Mouse (Mus musculus) liver, embryonic 14.5 days (tissue): ENCODE measurements around the gene Foxf1. TPM values are rescaled to one million over a fixed set of nuclear protein-coding genes. Genes with fewer than 3 reads are reported as not detected.

ENCODE experiments used
- ATAC-seq: fragments of 200-750 bp; cut with Nextera tagmentation; 2 replicates; pipeline ENCODE4 v1.8.0; 2017; ENCODE audit warnings: moderate number of reproducible peaks, mild to moderate bottlenecking, moderate library complexity; ENCODE audit not compliant: insufficient read depth
- DNase-seq, 3 experiments: peaks; one replicate each; pipeline ENCODE4 v3.0.0-alpha.2; 2012 to 2013; ENCODE audit warnings: low read depth in 3 of 3, low spot score in 3 of 3
- H3K27ac ChIP-seq: fragments of 300-500 bp; sonication (generic); 2 replicates; pipeline ENCODE4 v1.5.1; 2014; ENCODE audit warnings: moderate library complexity, mild to moderate bottlenecking, control low read depth, inconsistent platforms
- H3K27me3 ChIP-seq: fragments of 300-500 bp; sonication (generic); 2 replicates; pipeline ENCODE4 v1.6.1; 2014; ENCODE audit warnings: mild to moderate bottlenecking, low read length, moderate library complexity; ENCODE audit not compliant: control insufficient read depth, insufficient read depth
- H3K36me3 ChIP-seq: fragments of 300-500 bp; sonication (generic); replicated peaks from 2 replicates; pipeline ENCODE4 v1.6.1; 2014; ENCODE audit warnings: low read depth; ENCODE audit not compliant: control insufficient read depth, insufficient read depth
- H3K4me1 ChIP-seq, 2 experiments: fragments of 200-500 bp in 1 of 2; fragments of 300-500 bp in 1 of 2; sonication (generic) in 1 of 2; replicated peaks; 2 replicates each; pipeline ENCODE4 v1.6.1; 2012 to 2014; ENCODE audit warnings: antibody characterized with exemption in 1 of 2, inconsistent platforms in 1 of 2, low read length in 1 of 2; ENCODE audit not compliant: control insufficient read depth in 2 of 2, insufficient read depth in 2 of 2
- H3K4me2 ChIP-seq: fragments of 300-500 bp; sonication (generic); 2 replicates; pipeline ENCODE4 v1.6.1; 2014; ENCODE audit warnings: low read depth, mild to moderate bottlenecking, control low read depth, moderate library complexity
- H3K4me3 ChIP-seq, 2 experiments: fragments of 200-500 bp in 1 of 2; fragments of 300-500 bp in 1 of 2; sonication (generic) in 1 of 2; 2 replicates each; pipeline ENCODE4 v1.5.1; 2012 to 2014; ENCODE audit warnings: low read depth in 2 of 2, low read length in 2 of 2, mild to moderate bottlenecking in 2 of 2, control low read depth in 1 of 2, inconsistent platforms in 1 of 2, moderate library complexity in 1 of 2; ENCODE audit not compliant: insufficient read depth in 1 of 2
- H3K9ac ChIP-seq: fragments of 300-500 bp; sonication (generic); replicated peaks from 2 replicates; pipeline ENCODE4 v1.6.1; 2014; ENCODE audit warnings: mild to moderate bottlenecking, control low read depth, moderate library complexity
- H3K9me3 ChIP-seq: fragments of 300-500 bp; sonication (generic); 2 replicates; pipeline ENCODE4 v1.6.1; 2016; ENCODE audit warnings: low read length, mixed read lengths; ENCODE audit not compliant: control insufficient read depth
- CTCF ChIP-seq: IDR thresholded peaks from 2 replicates; pipeline ENCODE4 v1.5.1; 2016; ENCODE audit warnings: antibody characterized with exemption, low read depth, control low read depth
- EP300 ChIP-seq: IDR thresholded peaks from 2 replicates; pipeline ENCODE4 v1.6.1; 2016; ENCODE audit warnings: antibody characterized with exemption, low read depth
- WGBS: fragments of 180-500 bp; shearing (Covaris S2); extraction: QIAGEN DNeasy Blood & Tissue Kit; methylation state at CpG from one replicate; pipeline ENCODE4 v1.1.7; 2014; ENCODE audit not compliant: insufficient replicate concordance; 5-methylcytosine and 5-hydroxymethylcytosine counted together
- microRNA-seq: library from miRNA; unstranded; fragments of <30 nt; microRNA quantifications from one replicate; pipeline ENCODE4, GENCODE M21; 2016
- polyA plus RNA-seq, 2 experiments: library from polyadenylated mRNA; depleted of rRNA in 1 of 2; stranded (reverse) in 1 of 2; unstranded in 1 of 2; fragments of >200 nt; fragmentation: Nextera tagmentation in 1 of 2; extraction: Ambion mirVana in 1 of 2; gene quantifications; 2 replicates each; pipeline versions ENCODE4 v1.2.1 to v1.2.3; 2012 to 2014

The Foxf1 gene
- polyA plus RNA-seq, 2 experiments, result 2.5 to 2.8 TPM

- Histone ChIP-seq H3K9ac (no peak overlapping the region), H3K4me3 (no peak overlapping the region), H3K4me1 (no peaks in the 10 kb centered on the region), H3K9me3 (no peaks in the 10 kb centered on the region), H3K27me3 (peaks cover 51% of the 10 kb centered on the region), H3K4me2 (no peak overlapping the region), H3K36me3 (no peaks in the 10 kb centered on the region), H3K27ac (no peak overlapping the region)
- ATAC-seq (no peak), DNase-seq (no peak)
- WGBS, result 27% methylated on average over 5 of the region's 5 CpGs
- TF ChIP-seq CTCF (peak; percentile 55), EP300 (no peak)
These were observed 46.3 kb downstream of the Foxf1 start for GRCm38 (mm10) chr8:121130522-121130921.

GRCm38 (mm10) chr8:121132961-121133513 lies 48.9 kb downstream of the Foxf1 start:
- Histone ChIP-seq H3K4me2 (no peak overlapping the region), H3K9ac (no peak overlapping the region), H3K36me3 (no peaks in the 10 kb centered on the region), H3K4me1 (no peaks in the 10 kb centered on the region), H3K27ac (no peak overlapping the region), H3K9me3 (no peaks in the 10 kb centered on the region; the same call in 1 of the 2 replicates), H3K4me3 (no peak overlapping the region), H3K27me3 (peaks cover 26% of the 10 kb centered on the region)
- 47% methylated on average over 5 of the region's 5 CpGs for WGBS
- no peak for TF ChIP-seq CTCF
- TF ChIP-seq EP300, result no peak
- no peak for DNase-seq
- ATAC-seq, result no peak

- peaks cover 15% of the 10 kb centered on the region for H3K27me3 ChIP-seq
- H3K4me1 ChIP-seq, result no peaks in the 10 kb centered on the region
- no peak for TF ChIP-seq EP300
- no peak for TF ChIP-seq CTCF
- no peak for DNase-seq
- no peak overlapping the region for H3K4me3 ChIP-seq
- 60% methylated on average over 10 of the region's 10 CpGs for WGBS
- no peaks in the 10 kb centered on the region; the same call in 1 of the 2 replicates for H3K9me3 ChIP-seq
- H3K36me3 ChIP-seq, result no peaks in the 10 kb centered on the region
- ATAC-seq, result no peak
- no peak overlapping the region for H3K4me2 ChIP-seq
- H3K27ac ChIP-seq, result no peak overlapping the region
- no peak overlapping the region for H3K9ac ChIP-seq
These were observed 49.9 kb downstream of the Foxf1 start for GRCm38 (mm10) chr8:121134102-121134501.

- Histone ChIP-seq H3K27ac (no peak overlapping the region), H3K4me1 (no peaks in the 10 kb centered on the region), H3K27me3 (peaks cover 11% of the 10 kb centered on the region), H3K9me3 (no peaks in the 10 kb centered on the region; the same call in 1 of the 2 replicates), H3K9ac (no peak overlapping the region), H3K4me3 (no peak overlapping the region), H3K4me2 (no peak overlapping the region), H3K36me3 (no peaks in the 10 kb centered on the region)
- TF ChIP-seq EP300 (no peak), CTCF (no peak)
- DNase-seq (no peak), ATAC-seq (no peak)
- 68% methylated on average over 11 of the region's 11 CpGs for WGBS
These were observed 50.3 kb downstream of the Foxf1 start for GRCm38 (mm10) chr8:121134512-121134911.

GRCm38 (mm10) chr8:121136856-121137255 lies 52.7 kb downstream of the Foxf1 start:
- H3K27me3 ChIP-seq, result no peaks in the 10 kb centered on the region
- no peak overlapping the region for H3K27ac ChIP-seq
- ATAC-seq (no peak), DNase-seq (no peak)
- H3K4me1 ChIP-seq, result no peaks in the 10 kb centered on the region
- no peaks in the 10 kb centered on the region; the same call in 1 of the 2 replicates for H3K9me3 ChIP-seq
- no peak overlapping the region for H3K4me3 ChIP-seq
- H3K9ac ChIP-seq, result no peak overlapping the region
- H3K36me3 ChIP-seq, result no peaks in the 10 kb centered on the region
- 74% methylated on average over 6 of the region's 6 CpGs for WGBS
- TF ChIP-seq EP300 (no peak), CTCF (0 out of 2 replicates have a peak, but pooled peaks have one; percentile 3)
- H3K4me2 ChIP-seq, result no peak overlapping the region

Small RNA genes within 50 kb of the gene (microRNA-seq; reads per million reads assigned to microRNA genes)
- not detected for gene Gm27530

Other genes with a start within 250 kb of the Foxf1 start
- 18.0 and 20.3 TPM in 2 replicates for gene Mthfsd, start 24.0 kb downstream of the Foxf1 start, polyA plus RNA-seq (2012; rRNA removed)
- gene Mthfsd, start 24.0 kb downstream of the Foxf1 start, polyA plus RNA-seq (2014; fragmentation: Nextera tagmentation; extraction: Ambion mirVana), result 21.5 and 24.7 TPM in 2 replicates
- 0.06 TPM in 2 replicates for gene Foxc2, start 31.8 kb downstream of the Foxf1 start, polyA plus RNA-seq (2012; rRNA removed)
- 0.06 TPM in 1 of 2 replicates, not detected in the other for gene Foxc2, start 31.8 kb downstream of the Foxf1 start, polyA plus RNA-seq (2014; fragmentation: Nextera tagmentation; extraction: Ambion mirVana)
- gene Foxl1, start 43.6 kb downstream of the Foxf1 start, polyA plus RNA-seq (2012; rRNA removed), result 0.07 and 0.10 TPM in 2 replicates
- gene Foxl1, start 43.6 kb downstream of the Foxf1 start, polyA plus RNA-seq (2014; fragmentation: Nextera tagmentation; extraction: Ambion mirVana), result 0.05 and 0.08 TPM in 2 replicates